Mouse (Mus musculus): ENCODE measurements around the gene Gnai2. TPM values are rescaled to one million over a fixed set of nuclear protein-coding genes. Genes with fewer than 3 reads are reported as not detected.
A peak's percentile ranks its signal among the peaks of the same experiment; 100 is the strongest.

Gnai2 gene
- total RNA-seq, 2 experiments from 2014 or later, result 410 to 452 TPM

- no peak for ATAC-seq (replicated peaks; ENCODE audit: poor library complexity, severe bottlenecking)
Measured at GRCm38 (mm10) chr9:107615035-107615434, 20.1 kb downstream of the Gnai2 start.

- no peak; the same call in 1 of the 2 replicates for ATAC-seq (replicated peaks; ENCODE audit: poor library complexity, severe bottlenecking)
Measured at GRCm38 (mm10) chr9:107612945-107613569, 22.1 kb downstream of the Gnai2 start.

DNA sequence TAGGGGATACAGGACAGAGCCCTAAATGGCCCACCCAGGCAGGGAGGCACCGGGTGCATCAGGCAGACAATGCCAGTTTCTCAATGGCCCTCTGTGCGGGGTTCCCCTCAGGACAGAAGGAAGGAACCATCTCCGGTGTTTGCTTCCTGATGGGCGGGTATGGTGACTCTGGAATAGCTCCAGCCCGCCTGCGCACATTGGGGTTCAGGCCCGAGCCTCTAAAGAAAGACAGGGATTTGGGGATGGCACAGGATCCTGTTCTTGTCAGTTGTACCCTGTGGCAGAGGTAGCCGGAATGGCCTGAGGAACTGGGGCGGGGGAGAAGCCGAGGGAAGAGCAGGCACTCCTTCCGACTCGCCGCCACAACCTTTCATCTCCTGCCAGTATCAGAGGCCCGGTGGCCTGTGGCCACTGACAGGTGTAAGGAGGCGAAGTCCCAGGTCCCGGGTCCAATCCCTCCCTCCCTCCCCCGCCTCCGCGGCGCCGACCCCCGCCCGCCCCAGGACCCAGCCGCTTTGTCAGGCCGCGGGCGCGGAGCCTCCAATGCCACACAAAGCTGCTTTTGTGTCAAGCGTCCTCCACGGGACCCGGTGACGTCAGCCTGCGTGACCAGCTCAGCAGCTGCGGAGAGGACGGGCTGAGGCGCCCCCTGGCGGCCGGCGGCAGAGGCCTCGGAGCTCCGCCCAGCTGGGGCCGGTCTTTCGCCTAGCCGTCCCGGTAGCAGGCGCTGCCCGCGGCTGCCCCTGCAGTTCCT lies 22.8 kb downstream of the Gnai2 start:
- ATAC-seq (replicated peaks; ENCODE audit: poor library complexity, severe bottlenecking), result peak; percentile 83

DNA sequence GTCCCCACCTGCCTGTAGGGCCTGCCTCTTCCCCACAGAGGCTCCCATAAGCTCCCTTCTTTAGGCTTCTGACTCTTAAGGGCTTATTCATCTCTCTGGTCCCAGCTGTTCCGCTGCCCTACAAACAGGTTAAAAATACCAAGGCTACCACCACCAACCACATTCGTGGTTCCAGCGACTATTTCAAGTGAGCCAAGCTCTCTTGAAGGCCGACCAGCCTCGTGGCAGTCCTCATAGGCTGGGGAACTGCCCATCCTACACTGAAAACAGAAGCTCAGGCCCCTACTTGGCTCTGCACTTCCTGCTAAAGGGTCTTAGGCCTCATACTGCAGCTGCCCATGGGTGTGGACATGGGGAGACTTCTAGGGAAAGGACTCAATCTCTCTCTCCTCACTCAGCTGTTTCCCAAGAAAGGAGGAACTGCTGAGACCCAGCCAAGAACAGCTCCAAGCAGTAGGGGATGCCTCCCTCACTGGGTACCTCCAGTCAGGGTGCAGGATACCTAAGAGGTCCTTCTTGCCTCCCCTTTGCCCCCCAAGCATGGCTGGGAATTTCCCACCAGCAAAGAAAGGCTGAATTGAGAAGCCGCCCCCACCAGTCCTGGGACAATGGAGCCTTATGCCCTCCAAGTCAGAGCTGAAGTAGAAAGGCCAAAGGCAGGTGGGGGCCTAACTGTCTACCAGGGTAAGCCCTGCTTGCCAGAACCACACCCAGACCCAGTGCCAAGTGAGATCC lies 23.5 kb downstream of the Gnai2 start:
- peak; percentile 36 for ATAC-seq (replicated peaks; ENCODE audit: poor library complexity, severe bottlenecking)

GRCm38 (mm10) chr9:107609433-107609830 lies 25.7 kb downstream of the Gnai2 start:
- no peak for ATAC-seq (replicated peaks; ENCODE audit: poor library complexity, severe bottlenecking)

GRCm38 (mm10) chr9:107608741-107609432 lies 26.3 kb downstream of the Gnai2 start, which contains the start of gene Sema3b:
Gene Sema3b, minus strand, starts transcription at chr9:107609229.
- no peak for ATAC-seq (replicated peaks; ENCODE audit: poor library complexity, severe bottlenecking)

DNA sequence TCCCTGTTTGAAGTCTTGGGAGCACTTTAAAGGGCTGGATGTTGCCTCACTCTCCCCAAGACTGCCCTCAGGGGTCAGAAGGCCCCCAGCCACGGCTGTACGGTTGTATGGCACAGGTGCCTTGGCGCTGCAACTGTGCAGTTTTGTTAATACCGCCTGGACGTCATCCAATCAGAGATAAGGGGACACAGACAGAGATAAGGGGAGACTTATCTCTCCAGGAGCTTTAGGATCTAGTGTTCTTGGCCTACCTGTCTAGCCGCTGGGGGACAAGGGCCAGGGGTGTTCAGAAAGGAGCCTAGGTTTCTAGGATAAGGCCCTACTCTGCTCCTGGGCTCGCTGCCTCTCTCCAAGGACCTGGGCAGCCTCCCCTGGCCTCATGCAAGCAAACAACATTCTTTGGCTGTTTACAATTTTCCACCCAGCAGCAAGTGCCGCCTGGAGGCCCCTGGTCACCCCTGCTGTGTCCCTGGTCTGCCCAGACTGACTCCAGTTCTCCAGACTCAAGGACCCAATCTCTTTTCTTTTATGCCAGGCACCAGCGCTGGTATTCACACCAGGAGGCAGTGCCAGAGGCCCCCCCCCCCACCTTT lies 27.4 kb downstream of the Gnai2 start:
- no peak for ATAC-seq (replicated peaks; ENCODE audit: poor library complexity, severe bottlenecking)

DNA sequence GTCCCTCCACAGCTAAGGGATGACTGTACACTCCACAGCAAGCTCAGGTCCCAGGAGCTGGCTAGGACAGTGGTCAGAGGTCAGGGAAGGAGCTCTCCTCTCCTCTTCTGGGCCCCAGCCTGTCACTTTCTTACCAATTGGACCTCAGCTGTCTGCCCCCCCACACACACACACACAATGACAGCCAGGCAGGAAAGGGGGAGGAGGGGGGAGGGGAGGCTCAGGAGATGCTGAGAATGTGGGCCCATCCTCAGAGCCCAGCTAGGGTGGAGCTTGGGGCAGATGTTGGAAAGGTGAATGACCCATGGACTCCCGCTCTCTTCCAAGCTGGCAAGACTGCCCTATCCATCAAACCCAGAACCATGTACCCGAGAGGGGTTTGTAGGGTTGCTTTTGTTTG lies 28.1 kb downstream of the Gnai2 start:
- no peak for ATAC-seq (replicated peaks; ENCODE audit: poor library complexity, severe bottlenecking)

- no peak for ATAC-seq (replicated peaks; ENCODE audit: poor library complexity, severe bottlenecking)
Measured at GRCm38 (mm10) chr9:107606591-107606990, 28.6 kb downstream of the Gnai2 start.

DNA sequence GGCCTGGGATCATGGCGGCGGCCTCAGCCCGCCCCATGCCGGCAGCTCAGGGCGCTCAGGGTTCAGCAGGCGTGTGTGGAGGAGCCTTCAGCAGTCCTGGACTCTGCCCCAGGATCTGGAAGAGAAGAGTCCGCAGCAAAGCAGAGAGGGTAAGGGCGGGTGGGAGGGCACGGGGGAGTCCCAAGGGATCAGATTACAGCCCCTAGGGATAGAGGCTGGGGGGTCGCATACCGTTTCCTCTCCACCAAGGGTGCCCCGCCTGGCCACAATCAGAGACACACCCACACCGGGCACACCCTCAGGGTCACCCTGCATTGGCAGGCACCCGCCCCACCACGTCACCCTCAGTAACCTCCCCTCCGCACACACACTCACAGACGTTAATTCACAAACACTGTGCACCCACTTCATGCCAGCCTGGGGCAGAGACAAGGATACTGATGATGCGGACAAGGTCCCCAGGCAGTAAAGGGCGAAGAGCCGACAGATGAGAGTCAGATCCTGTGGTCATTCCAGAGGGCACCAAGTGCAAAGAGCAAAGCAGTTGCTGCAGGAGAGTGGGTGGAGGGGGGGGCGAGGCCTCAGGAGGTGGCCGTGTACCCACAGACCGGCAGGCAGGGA lies 30.0 kb downstream of the Gnai2 start:
- ATAC-seq (replicated peaks; ENCODE audit: poor library complexity, severe bottlenecking), result no peak

DNA sequence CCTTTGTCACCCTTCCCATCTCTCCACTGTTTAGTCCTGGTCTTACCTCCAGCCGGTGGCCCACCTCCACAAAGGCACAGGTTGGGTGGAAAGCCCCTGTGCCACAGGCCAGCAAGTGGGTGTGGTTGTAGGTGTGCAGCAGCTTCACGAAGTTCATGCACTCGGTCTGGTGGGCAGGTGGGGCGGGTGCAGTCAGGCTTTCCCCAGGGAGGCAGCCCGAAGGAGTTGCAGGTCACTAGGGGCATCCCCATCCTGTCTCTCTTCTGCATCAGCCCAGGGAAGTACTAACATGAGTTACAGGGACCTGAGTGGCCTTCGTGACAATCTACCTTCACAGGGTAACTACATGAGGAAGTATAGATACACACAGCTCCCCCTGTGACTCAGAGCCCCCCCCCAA lies 31.9 kb downstream of the Gnai2 start:
- ATAC-seq (replicated peaks; ENCODE audit: poor library complexity, severe bottlenecking), result no peak

DNA sequence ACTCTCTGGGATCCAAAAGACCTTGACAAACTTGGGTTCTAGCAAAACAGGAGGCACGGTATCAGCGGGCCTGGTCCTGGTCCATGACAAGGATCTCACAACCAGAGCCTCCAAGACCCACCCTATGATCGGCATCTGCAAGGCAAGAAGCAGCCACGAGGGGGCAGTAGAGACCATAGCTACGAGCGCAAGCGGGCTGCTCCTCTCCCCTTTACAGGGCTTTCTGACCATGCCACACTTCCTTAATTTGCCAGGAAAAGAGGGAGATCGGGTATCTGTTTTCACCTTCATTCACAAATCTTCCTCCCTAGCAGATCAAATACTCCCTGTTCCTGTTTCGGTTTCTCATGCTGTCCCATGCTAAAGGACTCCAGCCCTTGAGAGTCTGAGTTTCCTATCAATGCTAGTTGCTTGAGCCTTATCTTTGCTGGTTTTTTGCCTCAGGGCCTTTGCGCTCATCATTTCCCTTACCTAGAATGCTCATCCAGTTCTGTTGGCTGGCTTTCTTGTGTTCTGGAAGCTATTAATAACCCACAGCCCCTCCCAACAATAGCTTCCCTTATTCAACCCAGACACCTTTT lies 33.0 kb downstream of the Gnai2 start:
- peak; percentile 86 for ATAC-seq (replicated peaks; ENCODE audit: poor library complexity, severe bottlenecking)

DNA sequence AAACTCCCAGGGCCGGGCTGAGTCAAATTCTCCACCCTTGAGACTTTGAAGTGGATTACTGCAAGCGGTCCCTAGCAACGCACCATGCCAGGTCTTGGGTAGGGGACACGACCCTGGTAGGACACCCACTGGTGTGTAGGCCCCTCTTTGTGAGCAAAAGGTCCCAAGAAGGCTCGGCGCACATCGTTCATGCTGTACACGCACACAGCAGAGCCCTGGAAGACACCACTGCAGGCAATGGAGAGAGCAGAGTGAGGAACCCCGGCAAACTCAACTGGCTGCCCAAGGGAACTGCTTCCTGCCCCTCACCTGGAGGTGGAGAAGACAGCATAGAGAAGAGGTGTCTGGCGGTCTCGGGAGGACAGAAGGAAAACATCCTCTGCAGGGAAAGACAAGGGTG lies 33.9 kb downstream of the Gnai2 start:
- ATAC-seq (replicated peaks; ENCODE audit: poor library complexity, severe bottlenecking), result no peak

- no peak for ATAC-seq (replicated peaks; ENCODE audit: poor library complexity, severe bottlenecking)
Measured at GRCm38 (mm10) chr9:107600745-107601144, 34.4 kb downstream of the Gnai2 start.

- no peak for ATAC-seq (replicated peaks; ENCODE audit: poor library complexity, severe bottlenecking)
Measured at GRCm38 (mm10) chr9:107599842-107600241, 35.3 kb downstream of the Gnai2 start.

DNA sequence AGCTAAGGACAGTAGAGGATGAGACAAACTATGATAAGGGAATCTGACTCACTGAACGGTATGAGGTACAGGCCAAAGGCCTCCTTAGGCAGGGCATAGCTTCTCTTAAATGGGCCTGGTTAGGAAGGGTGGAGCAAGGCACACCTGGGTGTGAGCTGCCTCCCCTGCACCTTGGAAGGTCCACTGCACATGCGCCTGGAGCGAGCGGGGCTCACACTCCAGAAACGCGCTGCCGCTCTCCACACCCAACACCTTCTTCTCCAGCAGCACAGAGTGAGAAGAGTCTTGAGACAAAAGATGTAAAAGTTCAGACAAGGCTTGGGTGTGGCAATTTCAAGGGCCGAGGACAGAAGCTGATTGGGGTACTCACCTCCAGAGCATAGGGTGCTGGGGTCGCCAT lies 35.7 kb downstream of the Gnai2 start:
- ATAC-seq (replicated peaks; ENCODE audit: poor library complexity, severe bottlenecking), result no peak

DNA sequence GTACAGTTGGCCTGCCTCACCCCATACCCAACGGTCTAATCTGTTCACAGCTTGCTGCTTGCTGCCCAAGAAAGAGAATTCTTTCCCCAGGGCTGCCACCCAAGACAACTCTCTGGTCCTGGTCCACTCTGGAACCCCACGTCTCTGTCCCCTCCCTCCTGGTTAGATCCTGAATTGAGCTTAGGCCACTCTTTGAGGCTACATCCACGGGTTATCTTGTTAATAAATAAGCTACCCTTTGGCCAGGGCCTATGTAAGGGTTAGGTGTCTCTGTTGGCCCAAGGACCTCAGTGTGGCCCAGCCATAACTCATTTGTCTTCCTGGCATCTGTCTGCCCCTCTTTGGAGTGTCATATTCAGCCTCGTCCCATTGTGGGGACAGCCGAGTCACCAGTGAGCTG lies 36.8 kb downstream of the Gnai2 start:
- no peak for ATAC-seq (replicated peaks; ENCODE audit: poor library complexity, severe bottlenecking)

- ATAC-seq (replicated peaks; ENCODE audit: poor library complexity, severe bottlenecking), result no peak
Measured at GRCm38 (mm10) chr9:107596619-107597569, 38.3 kb downstream of the Gnai2 start.
